Mouse (Mus musculus): ENCODE results near the gene Hcn4. TPM values are rescaled to one million over a fixed set of nuclear protein-coding genes. Genes with fewer than 3 reads are reported as not detected.

Gene Hcn4
- polyA plus RNA-seq, 1 experiment, result not detected

DNA sequence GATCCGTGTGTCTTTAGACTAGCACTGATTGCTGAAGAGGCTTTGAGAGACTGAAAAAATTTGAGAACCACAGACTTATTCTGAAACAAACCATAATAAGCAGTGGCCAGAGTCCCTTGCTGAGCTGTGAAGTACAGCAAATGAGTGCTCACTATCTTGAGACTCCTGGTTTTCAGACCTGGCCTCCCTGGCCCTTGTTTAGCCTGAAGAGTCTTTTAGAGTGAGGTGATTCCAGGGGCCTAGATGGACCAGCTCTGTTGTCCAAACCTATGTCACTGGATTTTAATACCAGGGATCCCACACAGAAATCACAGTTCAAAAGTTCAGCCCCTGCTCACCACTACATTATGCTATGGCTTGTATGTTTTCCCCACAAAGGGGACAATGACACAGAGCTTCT, 56.6 kb downstream of the Hcn4 start:
- no peak for TF ChIP-seq MYOD1 (IDR thresholded peaks at IDR 0.05; ENCODE audit: control insufficient read depth, insufficient read length, low read depth)
- TF ChIP-seq CTCF (IDR thresholded peaks at IDR 0.05; ENCODE audit: control insufficient read depth, insufficient read depth, insufficient read length), result no peak
- no peak for TF ChIP-seq MAX (IDR thresholded peaks at IDR 0.05)
- no peak for TF ChIP-seq MYOG (IDR thresholded peaks at IDR 0.05; ENCODE audit: control insufficient read depth, extremely low read depth, insufficient read length)
- no peak for TF ChIP-seq USF1 (IDR thresholded peaks at IDR 0.05; ENCODE audit: low read depth)
- TF ChIP-seq FOSL1 (IDR thresholded peaks at IDR 0.05; ENCODE audit: insufficient read depth, low read length, poor library complexity, severe bottlenecking), result no peak
- no peak for TF ChIP-seq CEBPB (IDR thresholded peaks at IDR 0.05; ENCODE audit: low read depth)
- peaks cover 69% of the 10 kb centered on the region for H3K36me3 ChIP-seq (ENCODE audit: control insufficient read depth, insufficient read depth)

DNA sequence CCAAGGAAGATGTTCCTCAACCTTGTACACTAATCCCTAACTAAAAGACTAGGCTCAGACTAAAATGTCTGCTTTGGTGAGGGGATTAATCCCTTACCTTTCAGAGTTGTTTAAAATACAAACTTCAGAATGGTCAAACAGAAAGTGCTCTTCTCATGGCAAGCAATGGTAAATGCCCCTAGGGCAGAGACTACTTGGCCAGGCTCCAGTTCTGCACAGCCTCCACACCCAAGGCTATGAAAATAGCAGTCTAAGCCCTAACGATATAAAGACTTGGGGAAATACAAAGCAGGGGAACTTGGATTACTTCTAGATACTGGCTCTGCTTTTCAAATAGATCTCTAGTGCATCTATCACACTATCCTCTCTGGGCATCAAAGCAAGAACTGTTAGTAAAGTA, 59.5 kb downstream of the Hcn4 start:
- TF ChIP-seq CEBPB (IDR thresholded peaks at IDR 0.05; ENCODE audit: low read depth) (no peak), MAX (IDR thresholded peaks at IDR 0.05) (no peak), FOSL1 (IDR thresholded peaks at IDR 0.05; ENCODE audit: insufficient read depth, low read length, poor library complexity, severe bottlenecking) (no peak), MYOD1 (IDR thresholded peaks at IDR 0.05; ENCODE audit: control insufficient read depth, insufficient read length, low read depth) (no peak), MYOG (IDR thresholded peaks at IDR 0.05; ENCODE audit: control insufficient read depth, extremely low read depth, insufficient read length) (no peak), CTCF (IDR thresholded peaks at IDR 0.05; ENCODE audit: control insufficient read depth, insufficient read depth, insufficient read length) (no peak), USF1 (IDR thresholded peaks at IDR 0.05; ENCODE audit: low read depth) (no peak)
- no peak overlapping the region for H3K4me3 ChIP-seq (ENCODE audit: insufficient read depth, poor library complexity, severe bottlenecking)
- H3K79me3 ChIP-seq (ENCODE audit: low read depth), result no peaks in the 10 kb centered on the region
- no peaks in the 10 kb centered on the region for H3K27me3 ChIP-seq (ENCODE audit: control insufficient read depth, insufficient read depth, insufficient read length)
- peaks cover 59% of the 10 kb centered on the region for H3K36me3 ChIP-seq (ENCODE audit: control insufficient read depth, insufficient read depth)
- no peak overlapping the region for H3ac ChIP-seq (ENCODE audit: control insufficient read depth, insufficient read length, low read depth)
- H3K79me2 ChIP-seq (ENCODE audit: control insufficient read depth, insufficient read depth), result no peaks in the 10 kb centered on the region

More for the DNA sequence above, 56.6 kb downstream of the Hcn4 start:
- no peaks in the 10 kb centered on the region for H3K79me3 ChIP-seq (ENCODE audit: low read depth)
- no peaks in the 10 kb centered on the region for H3K27me3 ChIP-seq (ENCODE audit: control insufficient read depth, insufficient read depth, insufficient read length)
- H3K79me2 ChIP-seq (ENCODE audit: control insufficient read depth, insufficient read depth), result no peaks in the 10 kb centered on the region
- H3ac ChIP-seq (ENCODE audit: control insufficient read depth, insufficient read length, low read depth), result no peak overlapping the region
- H3K4me3 ChIP-seq (ENCODE audit: insufficient read depth, poor library complexity, severe bottlenecking), result no peak overlapping the region

DNA sequence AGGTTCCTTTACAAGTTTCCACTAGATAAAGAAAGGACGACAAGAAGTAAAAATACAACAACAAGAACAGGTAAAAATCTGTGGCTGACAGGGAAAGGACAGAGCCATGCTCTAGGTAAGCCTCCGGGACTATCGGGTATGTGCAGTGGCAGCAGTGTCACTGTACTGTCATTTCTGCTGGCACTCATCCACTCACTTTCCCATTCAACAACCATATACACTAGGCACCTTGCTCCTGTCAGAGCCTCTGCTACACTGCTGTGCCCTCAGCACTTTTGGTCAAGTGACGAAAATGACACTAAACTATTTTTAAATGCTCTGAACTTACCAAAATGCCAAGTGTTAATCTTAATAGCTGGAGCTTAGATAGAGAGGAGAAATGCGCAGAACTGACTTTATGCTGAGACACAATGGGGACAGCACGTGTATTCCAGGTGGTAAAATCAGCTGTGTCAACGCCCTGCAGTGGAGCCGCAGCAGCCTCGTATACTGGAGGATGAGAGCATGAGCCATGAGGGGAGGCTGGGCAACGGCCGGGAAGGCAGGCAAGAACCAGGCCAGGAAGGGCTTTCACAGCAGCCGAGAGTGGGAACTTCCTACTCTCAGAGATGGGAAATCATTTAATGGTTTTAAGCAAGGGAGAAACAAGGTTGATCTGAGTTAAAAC, 66.7 kb downstream of the Hcn4 start:
- H3K79me2 ChIP-seq (ENCODE audit: control insufficient read depth, insufficient read depth), result no peaks in the 10 kb centered on the region
- H3K79me3 ChIP-seq (ENCODE audit: low read depth), result no peaks in the 10 kb centered on the region
- H3K36me3 ChIP-seq (ENCODE audit: control insufficient read depth, insufficient read depth), result peaks cover 51% of the 10 kb centered on the region
- H3ac ChIP-seq (ENCODE audit: control insufficient read depth, insufficient read length, low read depth), result no peak overlapping the region
- no peaks in the 10 kb centered on the region for H3K27me3 ChIP-seq (ENCODE audit: control insufficient read depth, insufficient read depth, insufficient read length)
- TF ChIP-seq MAX (IDR thresholded peaks at IDR 0.05) (no peak), MYOD1 (IDR thresholded peaks at IDR 0.05; ENCODE audit: control insufficient read depth, insufficient read length, low read depth) (no peak), FOSL1 (IDR thresholded peaks at IDR 0.05; ENCODE audit: insufficient read depth, low read length, poor library complexity, severe bottlenecking) (no peak), MYOG (IDR thresholded peaks at IDR 0.05; ENCODE audit: control insufficient read depth, extremely low read depth, insufficient read length) (no peak), CTCF (IDR thresholded peaks at IDR 0.05; ENCODE audit: control insufficient read depth, insufficient read depth, insufficient read length) (no peak), USF1 (IDR thresholded peaks at IDR 0.05; ENCODE audit: low read depth) (no peak), CEBPB (IDR thresholded peaks at IDR 0.05; ENCODE audit: low read depth) (no peak)
- H3K4me3 ChIP-seq (ENCODE audit: insufficient read depth, poor library complexity, severe bottlenecking), result no peak overlapping the region

DNA sequence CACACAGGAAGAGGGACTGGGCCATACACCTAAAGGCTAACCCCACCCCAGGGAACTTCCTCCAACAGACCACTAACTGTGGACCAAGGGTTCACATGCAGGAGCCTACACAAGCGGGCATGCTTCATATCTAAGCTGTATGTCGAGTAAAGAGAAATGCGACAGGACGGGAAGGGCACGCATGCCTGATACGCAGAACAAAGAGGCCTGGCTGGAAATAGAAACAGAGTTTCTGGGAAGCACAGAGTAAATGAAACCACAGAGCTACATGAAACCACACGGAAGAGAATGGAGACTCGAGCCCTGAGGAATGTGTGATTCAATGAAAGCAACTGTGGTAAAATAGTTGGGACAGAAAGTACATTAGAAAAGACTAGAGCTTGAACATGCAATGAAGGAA, 67.7 kb downstream of the Hcn4 start:
- no peaks in the 10 kb centered on the region for H3K79me2 ChIP-seq (ENCODE audit: control insufficient read depth, insufficient read depth)
- no peaks in the 10 kb centered on the region for H3K79me3 ChIP-seq (ENCODE audit: low read depth)
- no peak for TF ChIP-seq USF1 (IDR thresholded peaks at IDR 0.05; ENCODE audit: low read depth)
- TF ChIP-seq MYOG (IDR thresholded peaks at IDR 0.05; ENCODE audit: control insufficient read depth, extremely low read depth, insufficient read length), result no peak
- no peak for TF ChIP-seq MYOD1 (IDR thresholded peaks at IDR 0.05; ENCODE audit: control insufficient read depth, insufficient read length, low read depth)
- TF ChIP-seq FOSL1 (IDR thresholded peaks at IDR 0.05; ENCODE audit: insufficient read depth, low read length, poor library complexity, severe bottlenecking), result no peak
- no peak for TF ChIP-seq CEBPB (IDR thresholded peaks at IDR 0.05; ENCODE audit: low read depth)
- TF ChIP-seq MAX (IDR thresholded peaks at IDR 0.05), result no peak
- TF ChIP-seq CTCF (IDR thresholded peaks at IDR 0.05; ENCODE audit: control insufficient read depth, insufficient read depth, insufficient read length), result no peak
- no peak overlapping the region for H3K4me3 ChIP-seq (ENCODE audit: insufficient read depth, poor library complexity, severe bottlenecking)
- no peak overlapping the region for H3ac ChIP-seq (ENCODE audit: control insufficient read depth, insufficient read length, low read depth)
- H3K36me3 ChIP-seq (ENCODE audit: control insufficient read depth, insufficient read depth), result peaks cover 51% of the 10 kb centered on the region
- no peaks in the 10 kb centered on the region for H3K27me3 ChIP-seq (ENCODE audit: control insufficient read depth, insufficient read depth, insufficient read length)

DNA sequence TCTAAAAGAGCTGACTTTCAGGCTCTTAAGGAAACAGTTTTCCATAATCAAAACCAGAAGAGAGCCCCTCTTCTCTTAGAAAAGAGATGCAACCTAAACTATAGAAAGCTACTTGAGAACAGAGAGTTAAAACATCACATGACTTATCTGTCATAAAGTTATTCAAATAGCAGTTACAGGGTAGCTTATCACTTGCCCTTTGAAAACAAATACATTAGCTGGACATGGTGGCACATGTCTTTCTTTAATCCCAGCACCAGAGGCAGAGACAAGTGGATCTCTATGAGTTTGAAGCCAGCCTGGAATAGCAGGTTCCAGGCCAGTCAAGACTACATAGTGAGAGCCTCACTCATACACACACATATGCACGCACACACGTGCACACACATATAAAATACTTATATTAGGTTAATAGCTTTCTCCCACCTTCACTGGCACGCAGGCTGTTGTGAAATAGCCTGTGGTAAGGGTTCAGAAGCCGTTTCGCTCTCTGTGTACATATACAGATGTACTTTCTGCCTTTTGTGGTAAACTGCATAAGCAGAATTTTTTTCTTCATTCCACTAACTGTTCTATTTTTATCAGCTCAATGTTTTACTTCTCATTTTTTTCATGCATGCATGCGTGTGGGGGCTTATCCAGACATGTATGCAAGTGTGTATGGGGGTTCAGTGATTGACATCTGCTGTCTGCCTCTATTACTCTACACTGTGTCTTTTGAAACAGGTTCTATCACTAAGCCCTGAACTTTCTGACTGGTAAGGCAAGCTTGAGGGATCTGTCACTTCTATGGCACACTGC, 68.8 kb downstream of the Hcn4 start:
- H3K36me3 ChIP-seq (ENCODE audit: control insufficient read depth, insufficient read depth), result peaks cover 46% of the 10 kb centered on the region
- no peaks in the 10 kb centered on the region for H3K79me3 ChIP-seq (ENCODE audit: low read depth)
- no peaks in the 10 kb centered on the region for H3K27me3 ChIP-seq (ENCODE audit: control insufficient read depth, insufficient read depth, insufficient read length)
- H3K79me2 ChIP-seq (ENCODE audit: control insufficient read depth, insufficient read depth), result no peaks in the 10 kb centered on the region
- no peak overlapping the region for H3K4me3 ChIP-seq (ENCODE audit: insufficient read depth, poor library complexity, severe bottlenecking)
- TF ChIP-seq MAX (IDR thresholded peaks at IDR 0.05) (no peak), MYOD1 (IDR thresholded peaks at IDR 0.05; ENCODE audit: control insufficient read depth, insufficient read length, low read depth) (no peak), CEBPB (IDR thresholded peaks at IDR 0.05; ENCODE audit: low read depth) (no peak), CTCF (IDR thresholded peaks at IDR 0.05; ENCODE audit: control insufficient read depth, insufficient read depth, insufficient read length) (no peak), USF1 (IDR thresholded peaks at IDR 0.05; ENCODE audit: low read depth) (no peak), FOSL1 (IDR thresholded peaks at IDR 0.05; ENCODE audit: insufficient read depth, low read length, poor library complexity, severe bottlenecking) (no peak), MYOG (IDR thresholded peaks at IDR 0.05; ENCODE audit: control insufficient read depth, extremely low read depth, insufficient read length) (no peak)
- H3ac ChIP-seq (ENCODE audit: control insufficient read depth, insufficient read length, low read depth), result no peak overlapping the region
